Mouse (Mus musculus) lung, postnatal 0 days (tissue): ENCODE measurements at regions not wholly inside any gene's neighbourhood (a gene's known extent, or its start where the extent isn't known, plus 50 kb on each side); places are given as distances from the start of the nearest gene placed in this dataset.
A peak's percentile ranks its signal among the peaks of the same experiment; 100 is the strongest.

Source experiments
- ATAC-seq: fragments of 200-750 bp; cut with Nextera tagmentation; 2 replicates; pipeline ENCODE4 v1.8.0; 2017; ENCODE audit warnings: moderate library complexity
- DNase-seq: peaks from one replicate; pipeline ENCODE4 v3.0.0-alpha.2; 2016; ENCODE audit warnings: low spot score
- H3K27ac ChIP-seq: fragments of 300-500 bp; sonication (generic); 2 replicates; pipeline ENCODE4 v1.5.1; 2014; ENCODE audit warnings: antibody characterized with exemption, mild to moderate bottlenecking, low read length, mixed read lengths
- H3K27me3 ChIP-seq: fragments of 300-500 bp; sonication (generic); replicated peaks from 2 replicates; pipeline ENCODE4 v1.6.1; 2014; ENCODE audit warnings: low read length, mixed read lengths; ENCODE audit not compliant: insufficient read depth
- H3K36me3 ChIP-seq: fragments of 300-500 bp; sonication (generic); 2 replicates; pipeline ENCODE4 v1.6.1; 2014; ENCODE audit warnings: low read length, mixed read lengths; ENCODE audit not compliant: insufficient read depth
- H3K4me1 ChIP-seq: fragments of 300-500 bp; sonication (generic); 2 replicates; pipeline ENCODE4 v1.6.1; 2014; ENCODE audit warnings: antibody characterized with exemption, low read depth, low read length, mixed read lengths; ENCODE audit not compliant: insufficient read depth
- H3K4me2 ChIP-seq: fragments of 300-500 bp; sonication (generic); replicated peaks from 2 replicates; pipeline ENCODE4 v1.6.1; 2014; ENCODE audit warnings: low read depth, mild to moderate bottlenecking, low read length, moderate library complexity, mixed read lengths
- H3K4me3 ChIP-seq: fragments of 300-500 bp; sonication (generic); 2 replicates; pipeline ENCODE4 v1.5.1; 2014; ENCODE audit warnings: low read depth, low read length
- H3K9ac ChIP-seq: fragments of 300-500 bp; sonication (generic); replicated peaks from 2 replicates; pipeline ENCODE4 v1.6.1; 2014; ENCODE audit warnings: low read depth, mild to moderate bottlenecking
- H3K9me3 ChIP-seq: fragments of 300-500 bp; sonication (generic); 2 replicates; pipeline ENCODE4 v1.6.1; 2016; ENCODE audit warnings: low read length, mixed read lengths
- CTCF ChIP-seq: IDR thresholded peaks from 2 replicates; pipeline ENCODE4 v1.5.1; 2016; ENCODE audit warnings: antibody characterized with exemption, mild to moderate bottlenecking
- EP300 ChIP-seq: IDR thresholded peaks from 2 replicates; pipeline ENCODE4 v1.6.1; 2016; ENCODE audit warnings: antibody characterized with exemption, mild to moderate bottlenecking, control low read depth
- WGBS: fragments of 180-500 bp; shearing (Covaris S2); extraction: QIAGEN DNeasy Blood & Tissue Kit; methylation state at CpG from one replicate; pipeline ENCODE4 v1.1.7; 2014; 5-methylcytosine and 5-hydroxymethylcytosine counted together

GRCm38 (mm10) chr10:96435109-96435508 is 181.7 kb upstream of the Btg1 start:
- TF ChIP-seq EP300: peak; percentile 62
- TF ChIP-seq CTCF: no peak
- no peaks in the 10 kb centered on the region for H3K36me3 ChIP-seq
- 0 out of 2 replicates have a peak, but pooled peaks have one; percentile 19 for ATAC-seq
- no peak overlapping the region for H3K27ac ChIP-seq
- no peak overlapping the region for H3K9ac ChIP-seq
- H3K4me2 ChIP-seq: no peak overlapping the region; the same call in 1 of the 2 replicates
- no peak overlapping the region for H3K4me3 ChIP-seq
- 26% methylated on average over 6 of the region's 6 CpGs for WGBS
- no peaks in the 10 kb centered on the region for H3K9me3 ChIP-seq
- peak; percentile 64 for DNase-seq
- H3K27me3 ChIP-seq: no peaks in the 10 kb centered on the region
- no peaks in the 10 kb centered on the region for H3K4me1 ChIP-seq

- Histone ChIP-seq H3K4me3 (no peak overlapping the region), H3K27me3 (no peaks in the 10 kb centered on the region), H3K4me1 (no peaks in the 10 kb centered on the region), H3K36me3 (no peaks in the 10 kb centered on the region), H3K9me3 (no peaks in the 10 kb centered on the region), H3K27ac (no peak overlapping the region), H3K4me2 (no peak overlapping the region), H3K9ac (no peak overlapping the region)
- ATAC-seq (no peak), DNase-seq (no peak)
- WGBS: 86% methylated on average over 11 of the region's 11 CpGs
- TF ChIP-seq CTCF (no peak), EP300 (no peak)
These were observed 178.3 kb upstream of the Btg1 start for GRCm38 (mm10) chr10:96438398-96439103.

DNA sequence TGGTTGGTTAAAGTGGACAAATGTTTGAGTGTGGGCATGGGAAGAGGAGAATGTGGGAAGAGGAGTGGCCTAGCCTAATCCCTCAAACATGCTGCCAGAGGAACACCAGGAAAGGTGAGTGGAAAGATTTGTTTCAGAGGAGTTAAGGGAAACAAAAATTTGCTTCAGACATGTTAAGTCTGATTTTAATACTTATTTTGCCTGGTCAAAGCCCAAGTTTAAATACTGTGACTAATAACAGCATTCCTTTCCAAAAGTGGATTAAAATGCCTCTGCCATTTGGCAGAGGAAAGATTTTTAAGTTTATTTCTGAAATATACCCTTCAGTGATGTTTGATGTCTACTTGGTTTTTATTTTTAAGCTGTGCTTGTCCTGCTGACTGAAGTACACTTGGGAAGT is 174.6 kb upstream of the Btg1 start:
- H3K9ac ChIP-seq: no peak overlapping the region
- TF ChIP-seq EP300: no peak
- TF ChIP-seq CTCF: no peak
- ATAC-seq (no peak), DNase-seq (no peak)
- no peak overlapping the region for H3K4me3 ChIP-seq
- no peak overlapping the region for H3K4me2 ChIP-seq
- H3K9me3 ChIP-seq: no peaks in the 10 kb centered on the region
- H3K27ac ChIP-seq: no peak overlapping the region
- no peaks in the 10 kb centered on the region for H3K36me3 ChIP-seq
- no peaks in the 10 kb centered on the region for H3K27me3 ChIP-seq
- H3K4me1 ChIP-seq: no peaks in the 10 kb centered on the region

- no peak overlapping the region for H3K4me3 ChIP-seq
- no peaks in the 10 kb centered on the region for H3K27me3 ChIP-seq
- ATAC-seq: no peak
- no peak overlapping the region for H3K27ac ChIP-seq
- H3K36me3 ChIP-seq: no peaks in the 10 kb centered on the region
- H3K9ac ChIP-seq: no peak overlapping the region
- no peak overlapping the region for H3K4me2 ChIP-seq
- no peak for TF ChIP-seq CTCF
- TF ChIP-seq EP300: no peak
- no peaks in the 10 kb centered on the region for H3K4me1 ChIP-seq
- no peaks in the 10 kb centered on the region for H3K9me3 ChIP-seq
- WGBS: 91% methylated on average over 4 of the region's 4 CpGs
- no peak for DNase-seq
These were observed 166.5 kb upstream of the Btg1 start for GRCm38 (mm10) chr10:96450266-96450665.

DNA sequence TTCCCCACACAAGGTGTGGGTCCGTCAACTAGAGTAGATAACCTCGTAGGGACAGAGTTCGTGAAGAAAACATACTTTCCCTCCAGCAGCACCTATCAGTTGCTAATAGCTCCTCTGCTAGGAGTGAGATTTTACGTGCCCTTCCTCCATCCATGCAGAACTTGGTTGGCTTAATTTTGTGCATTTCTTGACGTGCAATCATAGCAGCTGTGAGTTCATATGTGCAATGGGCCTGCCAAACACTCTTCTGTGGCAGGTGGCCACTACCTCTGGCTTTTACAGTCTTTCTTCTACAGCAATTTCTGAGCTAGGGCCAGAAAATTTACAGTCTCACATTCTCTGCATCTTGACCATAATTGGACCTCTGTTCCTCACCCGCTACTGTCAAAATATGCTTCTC is 161.9 kb upstream of the Btg1 start:
- no peaks in the 10 kb centered on the region for H3K4me1 ChIP-seq
- H3K27me3 ChIP-seq: no peaks in the 10 kb centered on the region
- DNase-seq (no peak), ATAC-seq (no peak)
- no peak for TF ChIP-seq CTCF
- no peak for TF ChIP-seq EP300
- H3K4me3 ChIP-seq: no peak overlapping the region
- WGBS: 88% methylated on average over 6 of the region's 6 CpGs
- H3K27ac ChIP-seq: no peak overlapping the region
- no peak overlapping the region for H3K9ac ChIP-seq
- H3K9me3 ChIP-seq: no peaks in the 10 kb centered on the region
- no peaks in the 10 kb centered on the region for H3K36me3 ChIP-seq
- no peak overlapping the region for H3K4me2 ChIP-seq

GRCm38 (mm10) chr10:96458551-96458950 is 158.3 kb upstream of the Btg1 start:
- no peak overlapping the region for H3K27ac ChIP-seq
- no peaks in the 10 kb centered on the region for H3K9me3 ChIP-seq
- H3K27me3 ChIP-seq: no peaks in the 10 kb centered on the region
- no peak overlapping the region for H3K4me2 ChIP-seq
- DNase-seq (no peak), ATAC-seq (no peak)
- TF ChIP-seq CTCF (no peak), EP300 (no peak)
- H3K4me1 ChIP-seq: no peaks in the 10 kb centered on the region
- no peak overlapping the region for H3K4me3 ChIP-seq
- WGBS: 93% methylated on average over 4 of the region's 4 CpGs
- no peaks in the 10 kb centered on the region for H3K36me3 ChIP-seq
- no peak overlapping the region for H3K9ac ChIP-seq

- Histone ChIP-seq H3K4me2 (no peak overlapping the region), H3K27me3 (no peaks in the 10 kb centered on the region), H3K27ac (no peak overlapping the region), H3K9me3 (no peaks in the 10 kb centered on the region), H3K4me3 (no peak overlapping the region), H3K36me3 (no peaks in the 10 kb centered on the region), H3K4me1 (no peaks in the 10 kb centered on the region), H3K9ac (no peak overlapping the region)
- TF ChIP-seq EP300 (no peak), CTCF (no peak)
- DNase-seq (no peak), ATAC-seq (no peak)
- WGBS: 90% methylated on average over 3 of the region's 3 CpGs
These were observed 157.6 kb upstream of the Btg1 start for GRCm38 (mm10) chr10:96459186-96459585.
